Mouse (Mus musculus) CH12.LX (cell line): ENCODE measurements around the gene Olfr1110. TPM values are rescaled to one million over a fixed set of nuclear protein-coding genes. Genes with fewer than 3 reads are reported as not detected.

Experiments
- DNase-seq: peaks from one replicate; pipeline ENCODE4 v3.0.0-alpha.2; 2013; ENCODE audit errors: extremely low read depth
- H3K27ac ChIP-seq: 2 replicates; pipeline ENCODE4 v1.5.1; 2012; ENCODE audit warnings: low read depth, mild to moderate bottlenecking, control low read depth, moderate library complexity; ENCODE audit not compliant: insufficient read depth
- H3K27me3 ChIP-seq: replicated peaks from 2 replicates; pipeline ENCODE3; 2012; ENCODE audit warnings: inconsistent platforms
- H3K36me3 ChIP-seq, 2 experiments: replicated peaks in 1 of 2; 2 replicates each; pipeline versions ENCODE3 to v1.6.1; 2012; ENCODE audit warnings: inconsistent platforms in 1 of 2, low read length in 1 of 2, mild to moderate bottlenecking in 1 of 2, mixed read lengths in 1 of 2, moderate library complexity in 1 of 2; ENCODE audit not compliant: control insufficient read depth in 1 of 2, insufficient read depth in 1 of 2
- H3K4me1 ChIP-seq, 2 experiments: 2 replicates each; pipeline ENCODE4 v1.6.1; 2012; ENCODE audit warnings: inconsistent platforms in 1 of 2, moderate library complexity in 1 of 2; ENCODE audit not compliant: insufficient read depth in 2 of 2, control insufficient read depth in 1 of 2
- H3K4me2 ChIP-seq: 2 replicates; pipeline ENCODE4 v1.6.1; 2012; ENCODE audit warnings: low read depth, mild to moderate bottlenecking, control low read depth; ENCODE audit not compliant: poor library complexity, insufficient read depth, severe bottlenecking
- H3K4me3 ChIP-seq, 3 experiments: fragments of 150-350 bp in 1 of 3; sonication (generic) in 1 of 3; replicated peaks in 1 of 3; 2 replicates each; pipeline versions ENCODE3 to v1.5.1; 2011 to 2012; ENCODE audit warnings: low read depth in 2 of 3, low read length in 2 of 3, mild to moderate bottlenecking in 2 of 3, moderate library complexity in 2 of 3, control low read depth in 1 of 3, improper control_type of control experiment in 1 of 3, inconsistent platforms in 1 of 3, mixed read lengths in 1 of 3; ENCODE audit not compliant: poor library complexity in 1 of 3
- H3K79me2 ChIP-seq: replicated peaks from 2 replicates; pipeline ENCODE4 v1.6.1; 2012; ENCODE audit warnings: mild to moderate bottlenecking, moderate library complexity; ENCODE audit not compliant: control insufficient read depth, poor library complexity, insufficient read depth, severe bottlenecking; ENCODE audit errors: extremely low read depth
- H3K9ac ChIP-seq: 2 replicates; pipeline ENCODE4 v1.6.1; 2012; ENCODE audit warnings: low read depth, mild to moderate bottlenecking, control low read depth, moderate library complexity; ENCODE audit not compliant: insufficient read depth
- H3K9me3 ChIP-seq: replicated peaks from 2 replicates; pipeline ENCODE3; 2012; ENCODE audit warnings: low read length, inconsistent platforms, mixed read lengths
- CHD1 ChIP-seq: IDR thresholded peaks from 2 replicates; pipeline ENCODE4 v1.6.1; 2012; ENCODE audit warnings: low read depth, low read length, improper control_type of control experiment, inconsistent platforms
- CTCF ChIP-seq, 2 experiments: IDR thresholded peaks in 1 of 2; conservative IDR thresholded peaks in 1 of 2; 2 replicates each; pipeline ENCODE4 v1.5.1; 2011 to 2012; ENCODE audit warnings: low read depth in 2 of 2, low read length in 2 of 2, improper control_type of control experiment in 1 of 2, inconsistent platforms in 1 of 2, mild to moderate bottlenecking in 1 of 2, moderate library complexity in 1 of 2
- ETS1 ChIP-seq: conservative IDR thresholded peaks from 2 replicates; pipeline ENCODE4 v1.6.1; 2012; ENCODE audit warnings: low read depth, mild to moderate bottlenecking, inconsistent platforms, low read length, improper control_type of control experiment, moderate library complexity
- GABPA ChIP-seq: IDR thresholded peaks from 2 replicates; pipeline ENCODE4 v1.6.1; 2012; ENCODE audit warnings: low read depth, low read length, improper control_type of control experiment, inconsistent platforms; ENCODE audit not compliant: insufficient replicate concordance
- MAZ ChIP-seq: IDR thresholded peaks from 2 replicates; pipeline ENCODE4 v1.6.1; 2012; ENCODE audit warnings: low read depth, mild to moderate bottlenecking, inconsistent platforms, low read length, improper control_type of control experiment, moderate library complexity
- MEF2A ChIP-seq: IDR thresholded peaks from 2 replicates; pipeline ENCODE4 v1.6.1; 2014; ENCODE audit warnings: low read depth, mild to moderate bottlenecking, inconsistent platforms, low read length, improper control_type of control experiment, borderline replicate concordance
- PAX5 ChIP-seq: IDR thresholded peaks from 2 replicates; pipeline ENCODE4 v1.6.1; 2012; ENCODE audit warnings: low read length, inconsistent platforms, mixed read lengths
- POLR2AphosphoS2 ChIP-seq: IDR thresholded peaks from 2 replicates; pipeline ENCODE4 v1.6.1; 2011; ENCODE audit warnings: low read depth, low read length, improper control_type of control experiment
- RCOR1 ChIP-seq: conservative IDR thresholded peaks from 2 replicates; pipeline ENCODE4 v1.6.1; 2012; ENCODE audit warnings: low read depth, mild to moderate bottlenecking, inconsistent platforms, low read length, improper control_type of control experiment
- SMC3 ChIP-seq: IDR thresholded peaks from 2 replicates; pipeline ENCODE4 v1.6.1; 2011; ENCODE audit warnings: low read depth, low read length, improper control_type of control experiment
- TCF12 ChIP-seq: IDR thresholded peaks from 2 replicates; pipeline ENCODE4 v1.6.1; 2014; ENCODE audit warnings: low read depth, mild to moderate bottlenecking, inconsistent platforms, low read length, improper control_type of control experiment
- UBTF ChIP-seq: IDR thresholded peaks from 2 replicates; pipeline ENCODE4 v1.6.1; 2012; ENCODE audit warnings: low read depth, mild to moderate bottlenecking, inconsistent platforms, low read length, improper control_type of control experiment, moderate library complexity
- ZNF384 ChIP-seq: IDR thresholded peaks from 2 replicates; pipeline ENCODE4 v1.6.1; 2012; ENCODE audit warnings: low read depth, low read length, improper control_type of control experiment, inconsistent platforms
- dilution Hi-C: fragments of 300-500 bp; cut with MboI; formaldehyde crosslinking; loops from 2 replicates; pipeline ENCODE4 v1.14.3; 2020; ENCODE audit warnings: low sequenced_read_pairs; ENCODE audit not compliant: extremely low pct_unique_long_range_greater_than_20kb, extremely low pct_ligation_motif_present
- in situ Hi-C: fragments of 300-500 bp; cut with MboI; formaldehyde crosslinking; loops from 3 replicates; pipeline ENCODE4 v1.14.3; 2019; ENCODE audit warnings: low sequenced_read_pairs, low pct_ligation_motif_present, low pct_unique_long_range_greater_than_20kb, mixed read lengths
- polyA plus RNA-seq: library from polyadenylated mRNA; unstranded; fragments of >175 nt; gene quantifications from 2 replicates; pipeline ENCODE4 v1.2.1, GENCODE M21; 2012; ENCODE audit warnings: low read depth; ENCODE audit not compliant: insufficient read length
- total RNA-seq, 2 experiments: library from RNA; depleted of rRNA; stranded (reverse); fragments of 300-350 nt in 1 of 2; fragments of >200 nt in 1 of 2; gene quantifications; 2 replicates each; pipeline ENCODE4 v1.2.3; 2012 to 2014

Gene Olfr1110
- total and polyA plus RNA-seq, 3 experiments, result not detected

GRCm38 (mm10) chr2:87095908-87096307 is 44.2 kb downstream of the Olfr1110 start, which contains the start of gene Olfr1109:
Gene Olfr1109, minus strand, starts transcription at chr2:87096008.
- no peaks in the 10 kb centered on the region for H3K36me3 ChIP-seq
- H3K79me2 ChIP-seq, result no peaks in the 10 kb centered on the region
- TF ChIP-seq POLR2AphosphoS2, result no peak
- TF ChIP-seq MEF2A, result no peak
- TF ChIP-seq TCF12, result no peak
- TF ChIP-seq SMC3, result no peak
- TF ChIP-seq MAZ, result no peak
- no peak for TF ChIP-seq UBTF
- no peak for TF ChIP-seq GABPA
- TF ChIP-seq CTCF (conservative IDR thresholded peaks at IDR 0.05 in 1 of 2, IDR thresholded peaks at IDR 0.05 in 1 of 2; ENCODE audit: low read depth in 2 of 2, low read length in 2 of 2), result no peak
- no peak for TF ChIP-seq ETS1
- TF ChIP-seq RCOR1, result no peak
- no peak for TF ChIP-seq PAX5
- TF ChIP-seq CHD1, result no peak
- no peak for TF ChIP-seq ZNF384
- in situ Hi-C loops (no loop called here), dilution Hi-C loops (no loop called here)
- H3K4me3 ChIP-seq, result no peak within 1 kb of the TSS
- no peaks in the 10 kb centered on the region for H3K4me1 ChIP-seq
- no peak within 1 kb of the TSS for H3K9ac ChIP-seq
- H3K9me3 ChIP-seq, result peaks cover 22% of the 10 kb centered on the region
- no peak within 1 kb of the TSS for H3K27ac ChIP-seq
- H3K4me2 ChIP-seq, result no peak within 1 kb of the TSS
- no peak for DNase-seq
- H3K27me3 ChIP-seq, result no peaks in the 10 kb centered on the region

Other genes starting within 250 kb of the Olfr1110 start
Only the 20 nearest of the 21 such genes appear.
- gene Olfr1098, start 215.8 kb downstream of the Olfr1110 start, total RNA-seq (2012; rRNA removed), result not detected in 2 replicates
- not detected in 2 replicates for gene Olfr1098, start 215.8 kb downstream of the Olfr1110 start, total RNA-seq (2014; rRNA removed)
- gene Olfr1098, start 215.8 kb downstream of the Olfr1110 start, polyA plus RNA-seq, result not detected in 2 replicates
- gene Olfr1099, start 179.6 kb downstream of the Olfr1110 start, total RNA-seq (2012; rRNA removed), result not detected in 2 replicates
- gene Olfr1099, start 179.6 kb downstream of the Olfr1110 start, total RNA-seq (2014; rRNA removed), result not detected in 2 replicates
- gene Olfr1099, start 179.6 kb downstream of the Olfr1110 start, polyA plus RNA-seq, result not detected in 2 replicates
- not detected in 2 replicates for gene Olfr1100, start 160.3 kb downstream of the Olfr1110 start, total RNA-seq (2012; rRNA removed)
- not detected in 2 replicates for gene Olfr1100, start 160.3 kb downstream of the Olfr1110 start, total RNA-seq (2014; rRNA removed)
- not detected in 2 replicates for gene Olfr1100, start 160.3 kb downstream of the Olfr1110 start, polyA plus RNA-seq
- not detected in 2 replicates for gene Olfr1101, start 149.1 kb downstream of the Olfr1110 start, total RNA-seq (2012; rRNA removed)
- gene Olfr1101, start 149.1 kb downstream of the Olfr1110 start, total RNA-seq (2014; rRNA removed), result not detected in 2 replicates
- not detected in 2 replicates for gene Olfr1101, start 149.1 kb downstream of the Olfr1110 start, polyA plus RNA-seq
- not detected in 2 replicates for gene Olfr1102, start 141.9 kb downstream of the Olfr1110 start, total RNA-seq (2012; rRNA removed)
- gene Olfr1102, start 141.9 kb downstream of the Olfr1110 start, total RNA-seq (2014; rRNA removed), result not detected in 2 replicates
- not detected in 2 replicates for gene Olfr1102, start 141.9 kb downstream of the Olfr1110 start, polyA plus RNA-seq
- gene Olfr1104, start 113.2 kb downstream of the Olfr1110 start, total RNA-seq (2012; rRNA removed), result not detected in 2 replicates
- gene Olfr1104, start 113.2 kb downstream of the Olfr1110 start, total RNA-seq (2014; rRNA removed), result not detected in 2 replicates
- not detected in 2 replicates for gene Olfr1104, start 113.2 kb downstream of the Olfr1110 start, polyA plus RNA-seq
- not detected in 2 replicates for gene Olfr1105, start 103.8 kb downstream of the Olfr1110 start, total RNA-seq (2012; rRNA removed)
- not detected in 2 replicates for gene Olfr1105, start 103.8 kb downstream of the Olfr1110 start, total RNA-seq (2014; rRNA removed)
- not detected in 2 replicates for gene Olfr1105, start 103.8 kb downstream of the Olfr1110 start, polyA plus RNA-seq
- gene Olfr1106, start 88.0 kb downstream of the Olfr1110 start, total RNA-seq (2012; rRNA removed), result not detected in 2 replicates
- gene Olfr1106, start 88.0 kb downstream of the Olfr1110 start, total RNA-seq (2014; rRNA removed), result not detected in 2 replicates
- gene Olfr1106, start 88.0 kb downstream of the Olfr1110 start, polyA plus RNA-seq, result not detected in 2 replicates
- not detected in 2 replicates for gene Olfr1107, start 64.5 kb downstream of the Olfr1110 start, total RNA-seq (2012; rRNA removed)
- gene Olfr1107, start 64.5 kb downstream of the Olfr1110 start, total RNA-seq (2014; rRNA removed), result not detected in 2 replicates
- gene Olfr1107, start 64.5 kb downstream of the Olfr1110 start, polyA plus RNA-seq, result not detected in 2 replicates
- gene Olfr1109, start 44.3 kb downstream of the Olfr1110 start, total RNA-seq (2012; rRNA removed), result not detected in 2 replicates
- gene Olfr1109, start 44.3 kb downstream of the Olfr1110 start, total RNA-seq (2014; rRNA removed), result not detected in 2 replicates
- gene Olfr1109, start 44.3 kb downstream of the Olfr1110 start, polyA plus RNA-seq, result not detected in 2 replicates
- gene Olfr259, start 25.7 kb downstream of the Olfr1110 start, total RNA-seq (2012; rRNA removed), result not detected in 2 replicates
- gene Olfr259, start 25.7 kb downstream of the Olfr1110 start, total RNA-seq (2014; rRNA removed), result not detected in 2 replicates
- gene Olfr259, start 25.7 kb downstream of the Olfr1110 start, polyA plus RNA-seq, result not detected in 2 replicates
- not detected in 2 replicates for gene Olfr1111, start 12.3 kb upstream of the Olfr1110 start, total RNA-seq (2012; rRNA removed)
- not detected in 2 replicates for gene Olfr1111, start 12.3 kb upstream of the Olfr1110 start, total RNA-seq (2014; rRNA removed)
- not detected in 2 replicates for gene Olfr1111, start 12.3 kb upstream of the Olfr1110 start, polyA plus RNA-seq
- not detected in 2 replicates for gene Olfr1112, start 47.5 kb upstream of the Olfr1110 start, total RNA-seq (2012; rRNA removed)
- gene Olfr1112, start 47.5 kb upstream of the Olfr1110 start, total RNA-seq (2014; rRNA removed), result not detected in 2 replicates
- not detected in 2 replicates for gene Olfr1112, start 47.5 kb upstream of the Olfr1110 start, polyA plus RNA-seq
- not detected in 2 replicates for gene Olfr1113, start 68.7 kb upstream of the Olfr1110 start, total RNA-seq (2012; rRNA removed)
- gene Olfr1113, start 68.7 kb upstream of the Olfr1110 start, total RNA-seq (2014; rRNA removed), result not detected in 2 replicates
- gene Olfr1113, start 68.7 kb upstream of the Olfr1110 start, polyA plus RNA-seq, result not detected in 2 replicates
- not detected in 2 replicates for gene Olfr1115, start 107.7 kb upstream of the Olfr1110 start, total RNA-seq (2012; rRNA removed)
- gene Olfr1115, start 107.7 kb upstream of the Olfr1110 start, total RNA-seq (2014; rRNA removed), result not detected in 2 replicates
- gene Olfr1115, start 107.7 kb upstream of the Olfr1110 start, polyA plus RNA-seq, result not detected in 2 replicates
- not detected in 2 replicates for gene Olfr1116, start 127.2 kb upstream of the Olfr1110 start, total RNA-seq (2012; rRNA removed)
- gene Olfr1116, start 127.2 kb upstream of the Olfr1110 start, total RNA-seq (2014; rRNA removed), result not detected in 2 replicates
- gene Olfr1116, start 127.2 kb upstream of the Olfr1110 start, polyA plus RNA-seq, result not detected in 2 replicates
- gene Olfr1118, start 167.3 kb upstream of the Olfr1110 start, total RNA-seq (2012; rRNA removed), result not detected in 2 replicates
- not detected in 2 replicates for gene Olfr1118, start 167.3 kb upstream of the Olfr1110 start, total RNA-seq (2014; rRNA removed)
- not detected in 2 replicates for gene Olfr1118, start 167.3 kb upstream of the Olfr1110 start, polyA plus RNA-seq
- gene Olfr1120, start 214.5 kb upstream of the Olfr1110 start, total RNA-seq (2012; rRNA removed), result not detected in 2 replicates
- not detected in 2 replicates for gene Olfr1120, start 214.5 kb upstream of the Olfr1110 start, total RNA-seq (2014; rRNA removed)
- gene Olfr1120, start 214.5 kb upstream of the Olfr1110 start, polyA plus RNA-seq, result not detected in 2 replicates
- gene Olfr1121, start 229.6 kb upstream of the Olfr1110 start, total RNA-seq (2012; rRNA removed), result not detected in 2 replicates
- not detected in 2 replicates for gene Olfr1121, start 229.6 kb upstream of the Olfr1110 start, total RNA-seq (2014; rRNA removed)
- gene Olfr1121, start 229.6 kb upstream of the Olfr1110 start, polyA plus RNA-seq, result not detected in 2 replicates
- gene Olfr1122, start 245.5 kb upstream of the Olfr1110 start, total RNA-seq (2012; rRNA removed), result not detected in 2 replicates
- gene Olfr1122, start 245.5 kb upstream of the Olfr1110 start, total RNA-seq (2014; rRNA removed), result not detected in 2 replicates
- not detected in 2 replicates for gene Olfr1122, start 245.5 kb upstream of the Olfr1110 start, polyA plus RNA-seq